Mouse (Mus musculus) layer of hippocampus, adult 18-20 months (tissue): ENCODE measurements at regions not wholly inside any gene's neighbourhood (a gene's known extent, or its start where the extent isn't known, plus 50 kb on each side); places are given as distances from the start of the nearest gene placed in this dataset.

Experiments used
- DNase-seq, 2 experiments: peaks; one replicate each; pipeline ENCODE4 v3.0.0; 2022; ENCODE audit warnings: low spot score in 2 of 2

GRCm38 (mm10) chr7:70972023-70972400 is 379.3 kb downstream of the Gm10295 start:
- no peak for DNase-seq

- DNase-seq: no peak
These were observed 379.8 kb downstream of the Gm10295 start for GRCm38 (mm10) chr7:70971323-70972022.

- no peak for DNase-seq
These were observed 398.8 kb downstream of the Gm10295 start for GRCm38 (mm10) chr7:70952318-70952959.

- no peak for DNase-seq
These were observed 403.0 kb downstream of the Gm10295 start for GRCm38 (mm10) chr7:70948281-70948680.

GRCm38 (mm10) chr7:70946260-70946659 is 405.0 kb downstream of the Gm10295 start:
- no peak for DNase-seq

- no peak for DNase-seq
These were observed 420.4 kb downstream of the Gm10295 start for GRCm38 (mm10) chr7:70930911-70931310.

GRCm38 (mm10) chr7:70929935-70930334 is 421.4 kb downstream of the Gm10295 start:
- no peak for DNase-seq

- no peak for DNase-seq
These were observed 423.3 kb downstream of the Gm10295 start for GRCm38 (mm10) chr7:70928001-70928400.

GRCm38 (mm10) chr7:70917016-70917415 is 434.3 kb downstream of the Gm10295 start:
- DNase-seq: no peak

GRCm38 (mm10) chr7:70908921-70909320 is 442.4 kb downstream of the Gm10295 start:
- no peak for DNase-seq

- DNase-seq: no peak
These were observed 459.6 kb downstream of the Gm10295 start for GRCm38 (mm10) chr7:70891700-70892099.

- no peak for DNase-seq
These were observed 470.8 kb downstream of the Gm10295 start for GRCm38 (mm10) chr7:70880496-70880895.

- no peak for DNase-seq
These were observed 476.9 kb downstream of the Gm10295 start for GRCm38 (mm10) chr7:70874393-70874792.

- DNase-seq: no peak
These were observed 480.3 kb downstream of the Gm10295 start for GRCm38 (mm10) chr7:70870841-70871534.

- DNase-seq: no peak
These were observed 482.2 kb downstream of the Gm10295 start for GRCm38 (mm10) chr7:70869125-70869524.

GRCm38 (mm10) chr7:70859957-70860356 is 491.3 kb downstream of the Gm10295 start:
- no peak for DNase-seq

- DNase-seq: no peak
These were observed 484.2 kb upstream of the Nr2f2 start for GRCm38 (mm10) chr7:70850726-70851125.

- no peak for DNase-seq
These were observed 481.7 kb upstream of the Nr2f2 start for GRCm38 (mm10) chr7:70848016-70848776.

GRCm38 (mm10) chr7:70847450-70847993 is 481.0 kb upstream of the Nr2f2 start:
- DNase-seq: no peak

- no peak for DNase-seq
These were observed 479.5 kb upstream of the Nr2f2 start for GRCm38 (mm10) chr7:70846076-70846475.

- no peak for DNase-seq
These were observed 473.6 kb upstream of the Nr2f2 start for GRCm38 (mm10) chr7:70840142-70840541.
